ENCODE assay signal across 10 mouse cellular contexts in genomic region chr3:135631096-135631457, GRCm38 (mm10).
DNase-seq lines count a peak whose midpoint lies in the region; ATAC-seq and TF ChIP-seq lines count a peak whose summit lies in the region.
"Had no signal": no experiment of that assay in that cellular context is flagged by ENCODE, and none has a peak within 500 bp of the region (broad histone marks: within the 10 kb centered on the region; RNA-seq: fewer than 3 reads in every experiment).

No protein-coding gene starts in this region.

- peak; percentile 30 for DNase-seq in layer of hippocampus, adult 11-12 months (ENCODE audit: low spot score)
- no peak for DNase-seq in layer of hippocampus, adult 9-10 months (ENCODE audit: low spot score)
- no peak for DNase-seq in gastrocnemius, postnatal 10 days
- no peak for DNase-seq in heart, postnatal 4 days

- no peak overlapping the region for H3K27ac ChIP-seq in bone marrow, adult 2 months (ENCODE audit: control insufficient read depth, insufficient read depth, low read depth, low read length, poor library complexity)
- H3K27ac ChIP-seq in forebrain, embryonic 13.5 days, result no peak overlapping the region
- no peak overlapping the region for H3K27ac ChIP-seq in midbrain, embryonic 16.5 days (ENCODE audit: low read length)
- H3K27ac ChIP-seq: embryonic facial prominence, embryonic 12.5 days; limb, embryonic 15.5 days had no signal

- no peak for TF ChIP-seq POLR2A in bone marrow, adult 2 months (IDR thresholded peaks at IDR 0.05; ENCODE audit: borderline replicate concordance, control insufficient read depth, low read depth, low read length)

- H3K36me3 ChIP-seq in forebrain, embryonic 13.5 days (ENCODE audit: poor library complexity, severe bottlenecking), result peaks cover 7% of the 10 kb centered on the region; the same call in 1 of the 2 replicates
- 0 out of 2 replicates have a peak, but pooled peaks cover 5% of the 10 kb centered on the region for H3K36me3 ChIP-seq in midbrain, embryonic 16.5 days (ENCODE audit: control insufficient read depth, insufficient read depth, low read length)

- 63% methylated on average over 10 of the region's 10 CpGs for WGBS in bone marrow, adult 2 months
- WGBS in forebrain, embryonic 13.5 days, result 64% methylated on average over 10 of the region's 10 CpGs
- 63% methylated on average over 10 of the region's 10 CpGs for WGBS in midbrain, embryonic 16.5 days

- no peaks in the 10 kb centered on the region for H3K27me3 ChIP-seq in forebrain, embryonic 13.5 days
- H3K27me3 ChIP-seq in midbrain, embryonic 16.5 days (ENCODE audit: control insufficient read depth, insufficient read depth, low read depth, low read length), result no peaks in the 10 kb centered on the region
- H3K27me3 ChIP-seq: embryonic facial prominence, embryonic 12.5 days; limb, embryonic 15.5 days had no signal

- no peak overlapping the region for H3K9ac ChIP-seq in forebrain, embryonic 13.5 days
- no peak overlapping the region for H3K9ac ChIP-seq in midbrain, embryonic 16.5 days (ENCODE audit: low read depth, low read length)
- H3K9ac ChIP-seq: embryonic facial prominence, embryonic 12.5 days; limb, embryonic 15.5 days had no signal

- H3K4me3 ChIP-seq in bone marrow, adult 2 months (replicated peaks; ENCODE audit: control insufficient read depth, low read depth, low read length), result no peak overlapping the region
- H3K4me3 ChIP-seq in forebrain, embryonic 13.5 days, result no peak overlapping the region
- no peak overlapping the region for H3K4me3 ChIP-seq in midbrain, embryonic 16.5 days (ENCODE audit: low read depth, low read length)
- H3K4me3 ChIP-seq: embryonic facial prominence, embryonic 12.5 days; limb, embryonic 15.5 days had no signal

- H3K4me1 ChIP-seq in bone marrow, adult 2 months (ENCODE audit: control insufficient read depth, insufficient read depth, low read length), result peaks cover 5% of the 10 kb centered on the region; the same call in 1 of the 2 replicates
- no peaks in the 10 kb centered on the region for H3K4me1 ChIP-seq in forebrain, embryonic 13.5 days
- no peaks in the 10 kb centered on the region for H3K4me1 ChIP-seq in midbrain, embryonic 16.5 days (ENCODE audit: control insufficient read depth, insufficient read depth, low read length)
- H3K4me1 ChIP-seq: embryonic facial prominence, embryonic 12.5 days; limb, embryonic 15.5 days had no signal

- 0 out of 2 replicates have a peak, but pooled peaks have one; percentile 15 for TF ChIP-seq CTCF in bone marrow, adult 2 months (IDR thresholded peaks at IDR 0.05; ENCODE audit: control insufficient read depth, insufficient read depth, low read length)

- H3K9me3 ChIP-seq in forebrain, embryonic 13.5 days (replicated peaks), result no peaks in the 10 kb centered on the region
- no peaks in the 10 kb centered on the region for H3K9me3 ChIP-seq in midbrain, embryonic 16.5 days (replicated peaks; ENCODE audit: control insufficient read depth, low read length, poor library complexity, severe bottlenecking)
- H3K9me3 ChIP-seq: embryonic facial prominence, embryonic 12.5 days; limb, embryonic 15.5 days had no signal

- H3K4me2 ChIP-seq in forebrain, embryonic 13.5 days, result no peak overlapping the region; the same call in 1 of the 2 replicates
- peak overlapping the region; percentile 15; the same call in 1 of the 2 replicates for H3K4me2 ChIP-seq in midbrain, embryonic 16.5 days (ENCODE audit: low read length)
- H3K4me2 ChIP-seq: embryonic facial prominence, embryonic 12.5 days; limb, embryonic 15.5 days had no signal

- peak; percentile 69 for ATAC-seq in CD4-positive, CD25-positive, alpha-beta regulatory T cell, adult 4 months
- ATAC-seq in forebrain, embryonic 13.5 days, result peak; percentile 52
- ATAC-seq in midbrain, embryonic 16.5 days, result peak; percentile 71
